Mouse (Mus musculus): Measurements from ENCODE around the gene Gm10217.

Gm10217 gene

DNA sequence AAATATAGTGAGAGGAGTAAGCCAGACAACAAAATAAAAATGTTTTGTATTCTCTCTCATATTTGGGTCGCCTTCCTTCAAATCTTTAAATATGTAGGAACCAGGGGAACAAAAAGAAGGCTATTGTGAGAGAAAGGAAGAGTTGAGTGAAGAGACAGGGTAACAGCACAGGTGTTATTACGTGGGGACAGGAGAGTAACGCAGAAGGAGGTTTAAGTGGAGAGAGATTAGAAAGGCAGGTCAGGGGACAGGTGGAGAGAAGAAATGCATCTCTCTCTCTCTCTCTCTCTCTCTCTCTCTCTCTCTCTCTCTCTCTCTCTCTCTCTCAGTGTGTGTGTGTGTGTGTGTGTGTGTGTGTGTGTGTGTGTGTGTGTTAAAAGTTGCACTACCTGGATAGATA is at the start of gene Gm10217:
Gene Gm10217, plus strand, starts transcription at position 301 of the 400 bp plus-strand sequence.
- no peak for DNase-seq

DNA sequence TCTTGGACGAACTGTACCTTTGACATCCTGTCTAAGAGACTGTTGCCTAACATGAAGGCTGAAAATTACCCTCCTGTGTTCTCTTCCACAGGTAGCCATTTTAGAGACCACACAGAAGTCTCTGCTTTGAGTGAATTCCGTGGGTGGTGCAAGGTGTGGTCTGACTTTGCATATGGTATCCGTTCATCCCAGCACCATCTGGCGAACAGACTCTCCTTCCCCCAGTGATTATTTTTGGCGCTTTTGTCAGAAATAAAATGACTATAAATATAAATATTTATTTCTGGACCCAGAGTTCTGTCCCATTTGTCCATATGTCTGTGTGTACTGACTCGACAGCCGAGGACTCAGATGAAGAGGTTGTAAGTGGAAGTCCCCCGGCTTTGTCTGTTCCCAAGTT is 39.3 kb upstream of the Gm10217 start:
- no peak for DNase-seq

DNA sequence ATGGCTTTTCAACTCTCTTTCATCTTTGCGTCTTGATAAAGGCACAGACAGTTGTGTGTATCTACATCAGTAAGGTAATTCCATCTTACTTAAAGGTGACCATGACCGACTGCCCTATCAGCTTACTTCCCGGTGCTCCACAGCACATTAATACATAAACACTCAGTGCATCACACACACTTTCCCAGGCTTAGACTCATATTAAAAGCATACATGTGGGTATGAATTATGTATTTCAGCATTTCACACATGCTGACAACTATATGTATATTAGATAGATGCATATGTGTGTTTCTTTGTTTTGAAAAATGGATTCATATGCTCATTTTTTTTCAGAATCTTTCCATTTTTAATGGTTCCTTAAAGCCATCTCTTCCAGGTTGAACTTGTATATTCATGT is 23.8 kb upstream of the Gm10217 start:
- no peak for DNase-seq

DNA sequence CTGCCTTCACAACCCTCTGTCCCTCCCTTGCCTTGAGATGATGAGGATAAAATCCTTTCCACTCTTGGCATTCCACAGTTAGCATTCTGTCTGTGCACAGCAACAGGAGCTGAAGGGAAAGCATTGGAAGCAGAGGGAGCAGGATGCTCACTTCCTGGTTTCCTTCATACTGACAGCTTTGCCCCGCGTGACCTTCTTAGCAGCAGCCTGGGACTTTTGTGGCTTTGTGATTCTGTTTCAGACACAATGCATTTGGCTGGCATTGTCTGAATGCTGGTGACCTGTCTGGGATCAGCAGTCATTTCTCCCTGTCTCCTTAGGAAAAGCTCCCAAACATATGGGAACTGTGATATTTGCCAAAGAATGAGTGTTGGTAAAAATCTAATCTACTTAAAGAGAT is 4.8 kb upstream of the Gm10217 start:
- DNase-seq: no peak

DNA sequence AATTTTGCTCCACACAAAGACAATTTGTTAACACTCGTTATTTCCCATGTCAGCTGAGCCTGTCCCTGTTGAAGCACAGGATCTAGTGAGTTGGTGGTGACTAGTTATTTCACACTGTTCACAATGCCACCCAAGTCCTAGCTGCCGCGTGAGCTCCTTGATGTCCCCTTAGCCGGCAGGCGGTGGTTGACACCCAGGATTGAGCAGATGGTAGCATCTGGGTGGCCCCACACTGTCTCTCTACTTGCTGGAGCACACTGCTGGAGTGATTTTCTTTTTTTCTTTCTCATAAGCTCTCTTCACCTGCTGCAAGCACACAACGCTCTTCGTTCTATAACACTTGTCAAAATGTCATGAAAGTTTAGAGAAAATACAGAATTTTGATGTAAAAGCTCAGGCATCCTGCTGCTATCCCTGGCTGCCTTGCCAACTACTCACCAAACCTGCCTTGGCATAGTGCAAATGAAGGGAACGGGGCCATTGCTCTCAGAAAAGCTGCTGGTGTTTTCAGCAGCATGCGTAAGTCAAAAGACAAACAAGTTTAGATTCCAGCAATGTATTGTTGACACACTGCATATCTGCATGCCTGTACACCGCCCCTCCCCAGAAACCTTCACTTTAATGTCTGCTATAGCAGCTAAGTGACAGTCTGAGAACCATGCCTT is 3.4 kb upstream of the Gm10217 start:
- DNase-seq: no peak

DNA sequence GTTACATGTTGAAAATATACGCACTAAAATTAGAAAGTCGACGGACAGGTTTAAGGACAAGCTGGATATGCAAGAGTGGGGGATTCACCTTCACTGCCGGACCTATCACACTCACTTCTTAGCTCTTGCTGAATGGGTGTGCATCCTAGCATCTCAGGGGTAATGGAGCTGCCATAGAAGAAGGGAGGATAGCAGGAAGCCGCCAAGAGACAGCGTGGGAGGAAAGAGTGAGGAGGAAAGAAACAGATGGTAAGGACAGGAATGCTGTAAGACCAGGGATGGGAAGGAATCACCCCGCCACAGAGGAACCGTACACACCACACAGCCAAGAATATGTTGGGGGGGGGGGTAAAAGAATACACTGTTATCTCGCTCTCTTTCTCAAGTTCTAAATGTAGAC is 1.1 kb downstream of the Gm10217 start:
- no peak for DNase-seq

DNA sequence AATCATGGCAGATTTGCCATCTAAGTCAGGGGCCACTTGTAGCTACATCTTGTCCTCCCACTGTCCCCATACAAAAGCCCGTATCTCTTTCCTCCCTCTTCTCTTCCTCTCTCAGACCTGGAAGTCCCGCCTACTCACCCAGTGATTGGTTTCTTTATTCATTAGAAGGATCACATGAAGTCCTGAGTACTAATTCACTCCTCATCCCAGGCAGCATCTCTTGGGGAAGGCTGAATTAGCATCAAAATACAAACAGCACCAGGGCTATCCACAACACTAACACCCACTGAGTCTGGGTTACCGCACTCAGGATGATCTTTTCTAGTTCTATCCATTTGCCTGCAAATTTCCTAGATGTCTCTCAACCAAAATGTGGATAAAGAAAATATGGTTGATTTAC is 4.0 kb downstream of the Gm10217 start:
- DNase-seq: no peak

DNA sequence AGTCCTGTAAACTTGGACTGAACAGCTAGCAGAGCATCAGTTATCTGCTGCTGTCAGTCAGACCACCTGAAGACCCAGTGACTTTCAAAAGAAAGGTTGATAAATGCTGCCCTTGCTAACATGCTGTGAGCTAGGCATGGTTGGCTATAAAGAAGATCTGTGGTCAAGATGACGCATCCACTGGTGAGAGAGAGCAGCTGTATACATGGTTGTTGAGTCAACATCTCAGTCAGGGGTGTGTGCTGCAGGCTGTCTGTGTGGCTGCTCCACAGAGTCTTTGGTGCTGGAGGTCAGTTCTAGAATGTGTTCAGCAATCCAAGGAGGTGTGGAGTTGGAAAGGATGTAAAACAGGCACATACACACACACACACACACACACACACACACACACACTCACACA is 12.2 kb downstream of the Gm10217 start:
- no peak for DNase-seq

DNA sequence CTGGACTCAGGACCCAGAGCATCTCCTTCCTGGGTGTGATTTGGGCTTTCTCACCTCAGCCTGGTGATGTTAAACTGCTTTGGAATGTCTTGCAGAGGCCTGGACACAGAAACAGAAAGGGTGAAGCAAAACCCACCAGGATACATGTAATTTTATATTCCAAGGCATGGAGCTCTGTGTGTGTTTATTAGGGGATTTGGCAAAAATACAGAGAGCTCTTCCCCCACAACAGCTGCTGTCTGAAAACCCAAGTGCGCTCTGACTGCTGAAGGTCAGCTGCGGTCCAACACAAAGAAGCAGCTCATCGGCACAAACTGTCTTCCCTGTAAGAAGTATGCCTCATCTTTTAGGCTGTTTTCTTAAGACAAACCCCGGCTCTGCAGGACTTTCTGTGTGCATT is 15.9 kb downstream of the Gm10217 start:
- no peak for DNase-seq

DNA sequence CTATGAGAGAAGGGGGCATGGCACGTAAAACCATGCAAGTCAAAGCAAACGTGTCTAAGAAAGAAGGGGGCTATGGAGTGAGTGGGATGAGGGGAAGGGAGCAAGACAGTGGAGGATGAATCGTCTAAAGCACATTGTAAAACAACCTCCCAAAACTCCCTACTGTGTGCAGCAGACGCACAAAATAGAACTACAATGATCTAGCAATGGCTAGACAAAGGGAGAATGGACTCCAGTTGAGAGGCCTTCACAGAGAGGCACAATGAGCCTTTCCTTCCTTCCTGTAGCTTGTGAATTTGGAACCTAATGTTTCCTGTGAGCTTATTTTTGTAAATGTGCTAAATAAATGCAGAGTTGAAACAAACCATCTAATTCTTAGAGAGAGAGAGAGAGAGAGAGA is 22.7 kb downstream of the Gm10217 start:
- DNase-seq: no peak

DNA sequence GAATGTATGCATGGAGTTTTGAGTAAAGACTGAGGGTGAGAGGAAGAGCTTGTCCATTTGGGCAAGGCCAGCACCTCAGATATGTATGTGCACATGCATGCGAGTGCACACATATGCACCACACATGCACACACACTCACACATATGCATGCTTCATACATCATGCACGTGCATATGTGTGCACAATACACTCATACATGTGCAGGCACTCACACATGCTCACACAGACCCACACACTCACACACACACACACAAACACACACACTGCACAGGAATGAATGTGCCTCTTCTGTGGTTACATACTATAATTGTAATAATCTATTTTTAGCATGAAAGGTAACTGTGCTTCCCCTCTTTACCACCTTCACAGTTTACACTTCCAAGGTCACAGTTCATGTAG is 35.1 kb downstream of the Gm10217 start:
- DNase-seq: no peak

DNA sequence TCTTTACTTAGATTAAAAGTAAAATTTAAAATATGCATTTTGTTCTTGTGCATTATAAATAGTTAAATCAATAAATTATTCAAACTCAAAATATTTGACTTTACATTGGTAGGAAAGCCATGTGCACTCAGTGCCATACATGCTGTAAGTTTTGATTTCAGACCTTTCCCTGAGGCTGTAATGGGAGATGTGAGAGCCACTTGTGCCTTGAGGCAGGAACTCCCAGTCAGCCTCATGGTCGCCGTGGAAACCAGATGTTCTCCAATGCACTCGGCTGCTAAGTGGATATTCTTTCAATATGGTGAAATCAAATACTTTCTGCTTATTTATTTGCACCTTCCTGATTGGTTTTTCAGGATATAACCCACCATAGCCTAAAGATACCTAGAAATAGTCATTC is 35.6 kb downstream of the Gm10217 start:
- no peak for DNase-seq
